Mouse (Mus musculus) hindbrain, embryonic 15.5 days (tissue): Measurements from ENCODE around the gene Pcsk6. TPM values are rescaled to one million over a fixed set of nuclear protein-coding genes. Genes with fewer than 3 reads are reported as not detected.

Experiments used
- ATAC-seq: fragments of 200-750 bp; cut with Nextera tagmentation; 2 replicates; pipeline ENCODE4 v1.8.0; 2017; ENCODE audit warnings: low read depth, moderate number of reproducible peaks, moderate TSS enrichment; ENCODE audit not compliant: low FRiP score
- H3K27ac ChIP-seq: fragments of 300-500 bp; sonication (generic); replicated peaks from 2 replicates; pipeline ENCODE4 v1.5.1; 2015; ENCODE audit warnings: mild to moderate bottlenecking, inconsistent platforms
- H3K27me3 ChIP-seq: fragments of 300-500 bp; sonication (generic); 2 replicates; pipeline ENCODE4 v1.6.1; 2015; ENCODE audit warnings: control low read depth, inconsistent platforms
- H3K36me3 ChIP-seq: fragments of 300-500 bp; sonication (generic); 2 replicates; pipeline ENCODE4 v1.6.1; 2015; ENCODE audit warnings: control low read depth, inconsistent platforms
- H3K4me1 ChIP-seq: fragments of 300-500 bp; sonication (generic); replicated peaks from 2 replicates; pipeline ENCODE4 v1.6.1; 2015; ENCODE audit warnings: control low read depth, inconsistent platforms
- H3K4me2 ChIP-seq: fragments of 300-500 bp; sonication (generic); 2 replicates; pipeline ENCODE4 v1.6.1; 2015; ENCODE audit warnings: moderate library complexity, mild to moderate bottlenecking, inconsistent platforms
- H3K4me3 ChIP-seq: fragments of 300-500 bp; sonication (generic); 2 replicates; pipeline ENCODE4 v1.5.1; 2015; ENCODE audit warnings: mild to moderate bottlenecking, inconsistent platforms
- H3K9ac ChIP-seq: fragments of 300-500 bp; sonication (generic); 2 replicates; pipeline ENCODE4 v1.6.1; 2015; ENCODE audit warnings: inconsistent platforms
- H3K9me3 ChIP-seq: fragments of 300-500 bp; sonication (generic); 2 replicates; pipeline ENCODE4 v1.6.1; 2016; ENCODE audit warnings: control low read depth, inconsistent platforms
- WGBS: fragments of 180-500 bp; shearing (Covaris S2); methylation state at CpG from one replicate; pipeline ENCODE4 v1.1.7; 2015; 5-methylcytosine and 5-hydroxymethylcytosine counted together
- polyA plus RNA-seq: library from polyadenylated mRNA; unstranded; fragments of >200 nt; fragmentation: Nextera tagmentation; extraction: Ambion mirVana; gene quantifications from 2 replicates; pipeline ENCODE4 v1.2.1, GENCODE M21; 2015

Gene Pcsk6
- polyA plus RNA-seq, 1 experiment from 2014 or later: 1.8 TPM

GRCm38 (mm10) chr7:66087652-66088051 lies 226.1 kb downstream of the Pcsk6 start:
- Histone ChIP-seq H3K27ac (no peak overlapping the region), H3K36me3 (peaks cover 83% of the 10 kb centered on the region)
- 93% methylated on average over 4 of the region's 4 CpGs for WGBS

GRCm38 (mm10) chr7:66088077-66088476 lies 226.5 kb downstream of the Pcsk6 start:
- no peak for ATAC-seq
- 91% methylated on average over 2 of the region's 2 CpGs for WGBS
- Histone ChIP-seq H3K4me3 (no peak overlapping the region), H3K36me3 (peaks cover 82% of the 10 kb centered on the region), H3K4me1 (no peaks in the 10 kb centered on the region), H3K4me2 (no peak overlapping the region), H3K27ac (no peak overlapping the region), H3K27me3 (no peaks in the 10 kb centered on the region), H3K9me3 (no peaks in the 10 kb centered on the region), H3K9ac (no peak overlapping the region)

More at GRCm38 (mm10) chr7:66087652-66088051, 226.1 kb downstream of the Pcsk6 start:
- no peak for ATAC-seq
- Histone ChIP-seq H3K27me3 (no peaks in the 10 kb centered on the region), H3K4me2 (no peak overlapping the region), H3K9ac (no peak overlapping the region), H3K4me1 (no peaks in the 10 kb centered on the region), H3K4me3 (no peak overlapping the region), H3K9me3 (no peaks in the 10 kb centered on the region)

DNA sequence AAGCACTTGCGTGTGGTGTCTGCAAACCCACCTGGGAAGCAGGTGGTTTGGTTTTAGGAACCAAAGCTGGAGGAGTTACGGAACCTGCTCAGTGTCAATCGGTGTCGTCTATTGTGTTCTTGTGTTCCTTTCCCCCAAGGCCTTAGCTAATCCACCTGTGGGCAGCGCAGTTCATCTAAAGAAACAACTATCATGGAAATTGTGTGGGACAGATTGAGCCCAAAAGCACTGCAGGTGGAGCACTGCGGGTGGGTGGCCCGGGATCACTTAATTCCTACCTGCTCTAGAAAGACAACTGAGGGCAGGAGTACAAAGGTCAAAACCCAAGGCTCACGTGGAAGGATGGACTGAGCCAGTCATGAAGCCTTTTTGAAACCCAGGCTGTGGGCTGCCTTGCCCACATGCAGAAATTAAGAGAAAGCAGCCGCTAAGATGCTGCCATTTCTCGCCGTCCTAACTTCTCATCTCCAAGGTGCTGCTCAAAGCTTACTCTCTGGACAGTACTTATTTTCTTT lies 229.2 kb downstream of the Pcsk6 start:
- Histone ChIP-seq H3K4me3 (no peak overlapping the region), H3K9ac (no peak overlapping the region), H3K36me3 (peaks cover 56% of the 10 kb centered on the region), H3K9me3 (no peaks in the 10 kb centered on the region), H3K4me1 (no peaks in the 10 kb centered on the region), H3K27ac (no peak overlapping the region), H3K27me3 (no peaks in the 10 kb centered on the region), H3K4me2 (no peak overlapping the region)
- ATAC-seq: no peak
- 85% methylated on average over 11 of the region's 11 CpGs for WGBS

DNA sequence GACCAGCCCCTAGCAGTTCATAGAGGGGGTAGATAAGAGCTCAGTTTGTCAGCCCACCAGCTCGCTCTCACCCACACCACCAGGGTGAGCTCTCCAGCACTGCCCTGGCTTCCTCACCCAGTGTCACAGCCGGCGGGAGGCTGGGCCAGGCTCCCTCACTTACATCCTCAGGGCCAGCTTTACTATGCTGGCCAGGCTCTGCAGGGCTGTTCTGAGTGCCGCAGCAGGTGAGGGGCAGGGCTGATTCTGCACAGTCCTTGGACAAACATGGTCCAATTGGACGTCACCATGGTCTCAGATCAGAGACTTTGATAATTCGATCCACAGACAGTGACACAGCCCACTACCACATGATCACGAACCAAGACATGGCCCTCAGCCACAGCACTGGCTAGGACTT lies 230.0 kb downstream of the Pcsk6 start:
- WGBS: 94% methylated on average over 7 of the region's 7 CpGs
- Histone ChIP-seq H3K9ac (no peak overlapping the region), H3K36me3 (peaks cover 48% of the 10 kb centered on the region), H3K27ac (no peak overlapping the region), H3K9me3 (no peaks in the 10 kb centered on the region), H3K4me1 (no peaks in the 10 kb centered on the region), H3K4me2 (no peak overlapping the region), H3K27me3 (no peaks in the 10 kb centered on the region), H3K4me3 (no peak overlapping the region)
- no peak for ATAC-seq

- H3K27me3 ChIP-seq: no peaks in the 10 kb centered on the region
- no peak overlapping the region for H3K4me3 ChIP-seq
- 89% methylated on average over 8 of the region's 8 CpGs for WGBS
- no peak overlapping the region for H3K4me2 ChIP-seq
- no peak overlapping the region for H3K27ac ChIP-seq
- no peaks in the 10 kb centered on the region for H3K4me1 ChIP-seq
- H3K9me3 ChIP-seq: no peaks in the 10 kb centered on the region
- no peak overlapping the region for H3K9ac ChIP-seq
- ATAC-seq: no peak
- H3K36me3 ChIP-seq: peaks cover 39% of the 10 kb centered on the region
Observed at GRCm38 (mm10) chr7:66092656-66093055, 231.1 kb downstream of the Pcsk6 start.

DNA sequence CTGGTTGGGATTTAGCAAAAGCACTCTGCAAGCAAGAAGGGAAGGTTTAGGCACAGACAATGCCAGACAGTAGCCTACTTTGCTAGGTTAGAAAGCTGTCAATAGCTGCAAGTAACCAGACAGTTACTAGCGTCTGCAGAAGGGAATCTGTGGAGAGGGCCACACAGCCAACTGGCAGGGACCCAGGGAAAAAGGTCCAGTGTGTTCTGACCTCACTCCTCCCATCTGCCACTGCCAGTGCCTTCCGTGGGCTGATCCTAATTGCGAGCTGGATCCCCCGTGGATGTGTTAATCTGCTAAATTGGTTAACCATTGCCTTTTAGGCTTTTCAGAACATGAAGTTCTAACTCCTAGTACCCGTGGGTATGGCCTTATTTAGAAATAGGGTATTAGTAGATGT lies 232.6 kb downstream of the Pcsk6 start:
- WGBS: 71% methylated on average over 5 of the region's 5 CpGs
- Histone ChIP-seq H3K4me1 (no peaks in the 10 kb centered on the region), H3K4me3 (no peak overlapping the region), H3K9me3 (no peaks in the 10 kb centered on the region), H3K36me3 (peaks cover 25% of the 10 kb centered on the region), H3K4me2 (no peak overlapping the region), H3K27me3 (no peaks in the 10 kb centered on the region), H3K27ac (no peak overlapping the region), H3K9ac (no peak overlapping the region)
- no peak for ATAC-seq

DNA sequence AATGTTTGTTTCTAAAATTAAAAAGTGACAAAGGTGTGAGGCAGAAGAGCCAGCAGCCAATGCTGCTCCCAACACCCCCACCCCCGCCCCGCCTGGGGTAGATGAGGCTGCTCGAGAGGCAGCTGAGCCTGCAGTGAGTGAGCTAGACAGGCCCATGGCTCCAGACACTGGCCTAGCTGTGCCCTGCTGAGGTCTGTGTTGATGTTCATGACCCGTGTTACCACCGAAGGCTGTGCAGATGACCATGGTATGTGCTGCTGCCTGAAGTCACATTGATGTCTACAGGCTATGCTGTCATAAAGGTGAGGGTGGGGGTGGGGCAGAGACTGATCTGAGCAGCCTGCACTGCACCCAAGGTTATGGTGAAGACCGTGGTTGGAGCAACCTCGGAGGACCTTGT lies 237.3 kb downstream of the Pcsk6 start:
- H3K4me1 ChIP-seq: no peaks in the 10 kb centered on the region
- no peak overlapping the region for H3K4me3 ChIP-seq
- H3K9ac ChIP-seq: no peak overlapping the region
- H3K36me3 ChIP-seq: no peaks in the 10 kb centered on the region
- ATAC-seq: no peak
- no peaks in the 10 kb centered on the region for H3K9me3 ChIP-seq
- 80% methylated on average over 7 of the region's 7 CpGs for WGBS
- H3K27me3 ChIP-seq: no peaks in the 10 kb centered on the region; the same call in 1 of the 2 replicates
- H3K27ac ChIP-seq: no peak overlapping the region
- H3K4me2 ChIP-seq: no peak overlapping the region

Other genes with a start within 250 kb of the Pcsk6 start
- gene Tarsl2, start 216.8 kb upstream of the Pcsk6 start, polyA plus RNA-seq: 17.9 and 20.1 TPM in 2 replicates
- gene Tm2d3, start 170.6 kb upstream of the Pcsk6 start, polyA plus RNA-seq: 80.9 and 82.5 TPM in 2 replicates
- not detected in 2 replicates for gene Gm45213, start 181.9 kb downstream of the Pcsk6 start, polyA plus RNA-seq
- gene Snrpa1, start 197.3 kb downstream of the Pcsk6 start, polyA plus RNA-seq: 118 and 127 TPM in 2 replicates
- 86.5 and 90.7 TPM in 2 replicates for gene Selenos, start 217.9 kb downstream of the Pcsk6 start, polyA plus RNA-seq
- gene Chsy1, start 247.8 kb downstream of the Pcsk6 start, polyA plus RNA-seq: 9.2 and 10.7 TPM in 2 replicates